Mouse (Mus musculus) cerebellum, postnatal 14 days (tissue): ENCODE results near the gene Szt2.

ENCODE experiments used
- DNase-seq, 2 experiments: peaks; one replicate each; pipeline ENCODE4 v3.0.0; 2021; ENCODE audit warnings: mixed read lengths in 2 of 2

Gene Szt2

GRCm38 (mm10) chr4:118410871-118411270 is 1.8 kb upstream of the Szt2 start:
- no peak for DNase-seq

- DNase-seq = no peak
These were observed 6.4 kb downstream of the Szt2 start for GRCm38 (mm10) chr4:118402701-118403100.

- DNase-seq = no peak
These were observed 7.2 kb downstream of the Szt2 start for GRCm38 (mm10) chr4:118401918-118402317.

- DNase-seq = no peak
These were observed 7.7 kb downstream of the Szt2 start for GRCm38 (mm10) chr4:118401421-118401820.

- DNase-seq = no peak
These were observed 10.7 kb downstream of the Szt2 start for GRCm38 (mm10) chr4:118398400-118398799.

GRCm38 (mm10) chr4:118396433-118396832 is 12.6 kb downstream of the Szt2 start:
- DNase-seq = no peak

GRCm38 (mm10) chr4:118395289-118395688 is 13.8 kb downstream of the Szt2 start:
- no peak for DNase-seq

- no peak for DNase-seq
These were observed 14.6 kb downstream of the Szt2 start for GRCm38 (mm10) chr4:118394505-118394904.

GRCm38 (mm10) chr4:118390146-118390545 is 18.9 kb downstream of the Szt2 start:
- DNase-seq = no peak

GRCm38 (mm10) chr4:118387316-118387715 is 21.8 kb downstream of the Szt2 start:
- DNase-seq = no peak

- no peak for DNase-seq
These were observed 25.8 kb downstream of the Szt2 start for GRCm38 (mm10) chr4:118383271-118383670.

GRCm38 (mm10) chr4:118375999-118376398 is 33.1 kb downstream of the Szt2 start:
- no peak for DNase-seq

- no peak for DNase-seq
These were observed 37.3 kb downstream of the Szt2 start for GRCm38 (mm10) chr4:118371822-118372221.

- no peak for DNase-seq
These were observed 40.5 kb downstream of the Szt2 start for GRCm38 (mm10) chr4:118368616-118369015.

- DNase-seq = no peak
These were observed 41.5 kb downstream of the Szt2 start for GRCm38 (mm10) chr4:118367551-118367950.

- no peak for DNase-seq
These were observed 43.1 kb downstream of the Szt2 start for GRCm38 (mm10) chr4:118365991-118366390.

- DNase-seq = no peak
These were observed 44.4 kb downstream of the Szt2 start for GRCm38 (mm10) chr4:118364641-118365040.

- no peak for DNase-seq
These were observed 45.1 kb downstream of the Szt2 start for GRCm38 (mm10) chr4:118363985-118364384.

- DNase-seq = no peak
These were observed 46.2 kb downstream of the Szt2 start for GRCm38 (mm10) chr4:118362879-118363278.

GRCm38 (mm10) chr4:118361451-118361850 is 47.6 kb downstream of the Szt2 start:
- no peak for DNase-seq

- DNase-seq = peak; percentile 84 to 87
These were observed 49.0 kb downstream of the Szt2 start for GRCm38 (mm10) chr4:118359896-118360720.

- DNase-seq = peak in 1 of 2 experiments; percentile 30
These were observed 49.7 kb downstream of the Szt2 start for GRCm38 (mm10) chr4:118359211-118359895.

- DNase-seq = no peak
These were observed 50.7 kb downstream of the Szt2 start for GRCm38 (mm10) chr4:118358159-118358895.
